Mouse (Mus musculus) ES-Bruce4 (cell line): ENCODE results near the gene Pcbp4. TPM values are rescaled to one million over a fixed set of nuclear protein-coding genes. Genes with fewer than 3 reads are reported as not detected.
A peak's percentile ranks its signal among the peaks of the same experiment; 100 is the strongest.

Experiments used
- H3K27ac ChIP-seq: 2 replicates; pipeline ENCODE4 v1.5.1; 2012; ENCODE audit warnings: low read length, inconsistent platforms; ENCODE audit not compliant: insufficient read depth
- H3K27me3 ChIP-seq: 2 replicates; pipeline ENCODE4 v1.6.1; 2012; ENCODE audit warnings: mild to moderate bottlenecking, low read length, inconsistent platforms; ENCODE audit not compliant: control insufficient read depth, poor library complexity, insufficient read depth, severe bottlenecking
- H3K36me3 ChIP-seq: 2 replicates; pipeline ENCODE4 v1.6.1; 2012; ENCODE audit warnings: inconsistent platforms, mild to moderate bottlenecking, low read length, moderate library complexity; ENCODE audit not compliant: control insufficient read depth, poor library complexity, insufficient read depth, severe bottlenecking
- H3K4me1 ChIP-seq: one replicate; pipeline ENCODE4 v1.8.1; 2011; ENCODE audit warnings: low read length; ENCODE audit not compliant: control insufficient read depth, insufficient read depth
- H3K4me3 ChIP-seq: 2 replicates; pipeline ENCODE4 v1.5.1; 2011; ENCODE audit warnings: low read depth, mild to moderate bottlenecking, low read length
- H3K9ac ChIP-seq: 2 replicates; pipeline ENCODE4 v1.6.1; 2012; ENCODE audit warnings: low read depth, mild to moderate bottlenecking, inconsistent platforms; ENCODE audit not compliant: poor library complexity, severe bottlenecking
- H3K9me3 ChIP-seq: replicated peaks from 2 replicates; pipeline ENCODE4 v1.6.1; 2012; ENCODE audit warnings: mild to moderate bottlenecking, low read length, inconsistent platforms; ENCODE audit not compliant: control insufficient read depth, poor library complexity, insufficient read depth, severe bottlenecking
- CTCF ChIP-seq: IDR thresholded peaks from one replicate; pipeline ENCODE4 v1.8.1; 2011; ENCODE audit warnings: low read depth, low read length
- EP300 ChIP-seq: IDR thresholded peaks from 2 replicates; pipeline ENCODE4 v1.6.1; 2011; ENCODE audit warnings: low read depth, low read length; ENCODE audit not compliant: insufficient read depth
- POLR2A ChIP-seq: IDR thresholded peaks from one replicate; pipeline ENCODE4 v1.8.1; 2011; ENCODE audit warnings: low read length; ENCODE audit not compliant: insufficient read depth
- polyA plus RNA-seq: library from polyadenylated mRNA; stranded (reverse); fragments of >200 nt; gene quantifications from 2 replicates; pipeline ENCODE4 v1.2.4, GENCODE M21; 2011; ENCODE audit warnings: low read depth; ENCODE audit not compliant: missing spikeins, insufficient read depth, insufficient read length

Gene Pcbp4
- 99.2 and 115 TPM in 2 replicates for polyA plus RNA-seq

DNA sequence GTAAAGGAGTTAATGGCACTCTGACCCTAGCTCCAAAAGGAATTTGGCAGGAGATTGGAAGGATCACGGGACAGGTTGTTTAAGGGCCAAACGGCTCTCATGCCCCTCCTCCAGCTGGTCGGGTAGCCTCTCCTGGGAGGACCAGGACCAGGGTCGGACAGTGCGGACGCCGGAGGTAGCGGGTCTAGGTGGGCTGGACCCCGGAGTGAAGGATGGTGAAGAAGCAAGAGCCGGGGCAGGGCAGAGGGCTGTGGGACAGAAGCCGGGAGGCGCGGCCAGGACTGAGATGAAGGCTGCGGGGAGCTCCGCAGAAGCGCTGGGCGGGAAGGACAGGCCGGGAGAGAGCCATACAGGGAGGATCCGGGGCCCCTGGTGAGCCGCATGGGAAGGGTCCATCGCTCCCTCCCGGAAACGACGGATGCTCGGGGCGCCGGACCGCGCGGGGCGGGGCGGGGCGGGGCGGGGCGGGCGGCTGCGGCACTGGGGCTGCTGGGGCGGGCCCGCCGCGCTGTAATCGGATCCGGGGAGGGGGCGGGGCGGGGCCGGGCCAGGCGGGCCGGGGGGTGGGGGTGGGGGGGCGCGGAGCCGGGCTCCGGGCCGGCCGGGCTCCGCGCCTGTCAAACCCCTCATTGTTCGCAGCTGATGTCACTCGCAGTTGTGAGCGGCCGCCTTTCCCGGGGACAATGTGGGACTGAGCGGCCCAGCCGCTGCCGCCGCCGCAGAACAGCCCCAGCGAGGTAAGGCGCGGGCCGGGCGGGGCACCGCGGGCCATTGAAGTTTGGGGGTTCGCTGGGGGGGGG is at the start of gene Pcbp4:
Gene Pcbp4 (plus strand): TSS at position 21 of the 800 bp plus-strand sequence.
- H3K9me3 ChIP-seq: no peaks in the 10 kb centered on the region
- peak within 1 kb of the TSS; percentile 65 for H3K4me3 ChIP-seq
- peak within 1 kb of the TSS; percentile 82 for H3K9ac ChIP-seq
- no peak for TF ChIP-seq POLR2A
- TF ChIP-seq EP300: no peak
- TF ChIP-seq CTCF: no peak
- peak within 1 kb of the TSS; percentile 90 for H3K27ac ChIP-seq
- H3K27me3 ChIP-seq: no peaks in the 10 kb centered on the region
- no peaks in the 10 kb centered on the region for H3K36me3 ChIP-seq
- H3K4me1 ChIP-seq: peaks cover 15% of the 10 kb centered on the region

DNA sequence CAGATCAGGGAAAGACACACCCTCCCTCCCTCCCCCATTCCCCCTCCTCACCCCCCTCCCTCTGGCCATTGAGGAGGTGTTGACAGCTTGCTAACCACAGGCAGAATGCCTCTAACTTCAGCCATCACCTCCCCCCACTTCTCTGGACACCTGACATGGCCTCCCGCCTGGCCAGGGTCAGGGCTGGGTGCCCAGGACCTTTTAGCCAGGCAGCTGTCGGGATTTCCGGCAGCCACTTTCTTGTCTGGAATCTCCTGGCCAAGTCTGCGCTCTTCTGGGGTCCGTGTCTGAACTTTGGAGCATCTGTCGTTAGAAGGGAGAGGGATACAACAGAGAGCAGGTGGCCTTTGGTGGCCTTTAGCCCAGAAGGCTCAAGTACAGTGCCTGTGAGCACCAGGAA is 47.8 kb upstream of the Pcbp4 start:
- H3K4me3 ChIP-seq: no peak overlapping the region
- no peak overlapping the region for H3K27ac ChIP-seq

DNA sequence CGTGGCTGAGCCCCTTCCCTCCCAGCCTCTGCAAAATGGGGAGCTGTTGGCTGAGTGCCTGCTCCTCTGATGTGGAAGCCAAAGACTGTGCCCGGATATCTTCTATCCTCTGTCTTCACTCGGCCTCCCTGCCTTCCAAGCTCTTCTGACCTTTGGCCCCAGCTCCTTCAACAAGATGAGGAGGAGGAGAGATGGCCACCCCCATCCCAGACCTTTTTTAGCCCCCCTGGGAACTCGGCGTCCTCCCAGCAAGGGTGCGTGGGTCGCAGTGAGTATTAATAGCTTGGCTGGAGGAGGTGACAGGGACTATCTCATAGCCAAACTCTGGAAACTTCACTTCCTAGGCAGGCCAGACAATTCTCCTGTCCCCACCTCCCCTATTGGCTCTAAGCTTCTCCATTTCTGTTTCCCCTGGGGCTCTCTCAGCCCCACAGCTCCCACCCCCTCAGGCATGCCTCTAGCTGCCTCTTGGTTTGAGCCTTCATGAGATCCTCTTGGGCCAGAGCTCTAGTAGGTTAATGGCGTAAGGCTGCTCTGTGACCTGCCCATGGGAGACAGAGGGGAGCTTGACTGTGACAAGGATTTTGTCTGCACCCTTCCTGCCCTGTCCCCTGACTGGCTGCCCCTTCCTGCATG is 46.5 kb upstream of the Pcbp4 start:
- Histone ChIP-seq H3K4me1 (no peaks in the 10 kb centered on the region), H3K4me3 (no peak overlapping the region), H3K27ac (no peak overlapping the region)

More for the DNA sequence above, 47.8 kb upstream of the Pcbp4 start:
- H3K4me1 ChIP-seq: no peaks in the 10 kb centered on the region
- H3K9ac ChIP-seq: no peak overlapping the region
- H3K27me3 ChIP-seq: no peaks in the 10 kb centered on the region
- H3K9me3 ChIP-seq: no peaks in the 10 kb centered on the region
- TF ChIP-seq POLR2A (no peak), EP300 (no peak), CTCF (no peak)
- H3K36me3 ChIP-seq: no peaks in the 10 kb centered on the region

DNA sequence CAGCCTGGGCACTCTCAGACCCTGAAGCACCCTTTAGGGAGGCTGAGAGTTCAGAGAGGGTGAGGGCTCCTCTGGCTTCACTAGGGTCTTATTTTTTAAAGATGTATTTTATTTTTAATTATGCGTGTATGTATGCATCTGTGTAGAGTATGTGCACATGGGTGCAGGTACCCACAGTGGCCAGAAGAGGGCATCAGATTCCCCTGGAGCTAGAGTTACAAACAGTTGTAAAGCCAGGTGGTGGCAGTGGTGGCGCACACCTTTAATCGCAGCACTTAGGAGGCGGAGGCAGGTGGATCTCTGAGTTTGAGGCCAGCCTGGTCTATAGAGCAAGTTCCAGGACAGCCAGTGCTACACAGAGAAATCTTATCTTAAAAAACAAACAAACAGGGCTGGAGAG is 44.0 kb upstream of the Pcbp4 start:
- TF ChIP-seq POLR2A: no peak
- peak; percentile 22 for TF ChIP-seq CTCF
- no peak overlapping the region for H3K4me3 ChIP-seq
- no peaks in the 10 kb centered on the region for H3K4me1 ChIP-seq
- no peaks in the 10 kb centered on the region for H3K27me3 ChIP-seq
- no peak overlapping the region for H3K9ac ChIP-seq
- no peak overlapping the region for H3K27ac ChIP-seq
- H3K9me3 ChIP-seq: no peaks in the 10 kb centered on the region
- H3K36me3 ChIP-seq: no peaks in the 10 kb centered on the region

More for the DNA sequence above, 46.5 kb upstream of the Pcbp4 start:
- Histone ChIP-seq H3K9me3 (no peaks in the 10 kb centered on the region), H3K36me3 (no peaks in the 10 kb centered on the region), H3K9ac (no peak overlapping the region), H3K27me3 (no peaks in the 10 kb centered on the region)
- no peak for TF ChIP-seq EP300
- no peak for TF ChIP-seq CTCF
- no peak for TF ChIP-seq POLR2A

DNA sequence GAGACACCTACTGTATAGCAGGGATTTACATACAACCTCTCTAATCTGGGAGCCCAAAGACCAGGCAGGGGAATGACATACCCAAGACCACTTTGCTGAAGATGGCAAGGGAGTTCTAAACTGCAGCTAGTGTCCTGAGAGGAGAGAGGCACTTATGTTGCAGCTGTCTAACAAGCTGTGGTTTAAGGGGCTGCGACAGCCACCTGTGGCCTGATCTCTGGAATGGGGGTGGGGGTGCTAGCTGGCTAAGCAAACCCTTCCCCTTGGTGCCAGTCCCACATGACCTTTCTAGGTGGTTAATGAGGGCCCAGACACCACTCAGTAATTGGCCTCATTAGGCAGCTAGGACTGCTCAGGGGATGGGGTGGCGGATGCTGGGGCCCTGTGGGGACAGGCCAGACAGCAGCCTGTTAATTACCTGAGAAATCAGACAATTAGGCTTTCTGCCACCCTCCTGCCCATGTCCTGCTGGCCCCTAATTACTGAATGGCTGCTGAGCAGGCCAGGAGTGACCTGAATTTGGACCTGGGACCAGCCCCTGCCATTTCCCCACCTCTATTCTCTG is 42.9 kb upstream of the Pcbp4 start:
- Histone ChIP-seq H3K9me3 (no peaks in the 10 kb centered on the region), H3K27me3 (no peaks in the 10 kb centered on the region), H3K4me3 (no peak overlapping the region), H3K27ac (no peak overlapping the region), H3K9ac (no peak overlapping the region), H3K4me1 (no peaks in the 10 kb centered on the region), H3K36me3 (no peaks in the 10 kb centered on the region)
- TF ChIP-seq POLR2A (no peak), CTCF (no peak), EP300 (no peak)

DNA sequence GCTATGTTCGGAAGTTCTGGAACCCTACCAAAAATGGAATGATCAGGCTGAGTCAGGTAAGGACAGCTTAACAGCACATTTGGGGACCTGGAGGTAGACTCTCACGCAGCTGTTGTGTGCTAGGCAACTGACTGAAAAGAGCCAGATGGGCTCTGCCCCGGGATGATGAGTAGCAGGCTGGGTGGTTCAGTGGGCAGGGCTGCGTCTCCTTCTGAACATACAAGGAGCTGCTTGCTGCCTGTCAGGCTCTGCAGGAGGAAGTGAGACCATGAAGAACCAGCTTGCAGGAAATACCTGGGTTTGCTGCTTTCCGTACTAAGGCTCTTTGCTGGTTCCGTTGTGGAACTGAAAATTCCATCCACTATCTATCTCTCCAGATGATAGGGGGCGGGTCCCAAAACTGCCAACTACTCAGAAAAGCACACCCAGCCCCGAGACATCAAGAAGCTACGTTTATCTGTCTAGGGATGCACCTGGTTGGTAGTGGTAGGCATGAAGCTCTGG is 41.9 kb upstream of the Pcbp4 start:
- Histone ChIP-seq H3K36me3 (no peaks in the 10 kb centered on the region), H3K27ac (no peak overlapping the region), H3K27me3 (no peaks in the 10 kb centered on the region), H3K4me3 (no peak overlapping the region), H3K4me1 (no peaks in the 10 kb centered on the region), H3K9me3 (no peaks in the 10 kb centered on the region), H3K9ac (no peak overlapping the region)
- no peak for TF ChIP-seq POLR2A
- TF ChIP-seq EP300: no peak
- no peak for TF ChIP-seq CTCF
